Mouse (Mus musculus): ENCODE measurements around the gene Cks2.
"Not testable (repeated sequence)": the region's sequence is repeated elsewhere in the genome, so short reads cannot be mapped to it uniquely, and the experiment has no call there.

Gene Cks2

DNA sequence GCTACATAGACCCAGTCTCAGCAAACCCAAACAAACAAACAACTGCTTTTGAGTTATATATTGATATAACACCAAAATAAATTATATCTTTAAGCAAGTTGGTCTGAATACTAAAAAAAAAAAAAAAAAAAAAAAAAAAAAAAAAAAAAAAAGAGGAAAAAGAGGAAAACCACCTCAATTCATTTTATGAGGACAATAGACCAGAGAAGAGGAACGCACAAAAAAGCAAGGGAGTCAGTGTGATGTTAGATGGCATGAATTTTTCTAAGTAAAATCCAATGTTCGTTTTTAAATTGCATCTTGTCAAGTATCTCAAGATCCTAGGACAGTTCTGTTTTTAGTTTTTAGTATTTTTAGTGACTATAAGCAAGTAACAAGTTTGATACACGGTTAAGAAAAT, 3.6 kb upstream of the Cks2 start:
- no peak for DNase-seq

DNA sequence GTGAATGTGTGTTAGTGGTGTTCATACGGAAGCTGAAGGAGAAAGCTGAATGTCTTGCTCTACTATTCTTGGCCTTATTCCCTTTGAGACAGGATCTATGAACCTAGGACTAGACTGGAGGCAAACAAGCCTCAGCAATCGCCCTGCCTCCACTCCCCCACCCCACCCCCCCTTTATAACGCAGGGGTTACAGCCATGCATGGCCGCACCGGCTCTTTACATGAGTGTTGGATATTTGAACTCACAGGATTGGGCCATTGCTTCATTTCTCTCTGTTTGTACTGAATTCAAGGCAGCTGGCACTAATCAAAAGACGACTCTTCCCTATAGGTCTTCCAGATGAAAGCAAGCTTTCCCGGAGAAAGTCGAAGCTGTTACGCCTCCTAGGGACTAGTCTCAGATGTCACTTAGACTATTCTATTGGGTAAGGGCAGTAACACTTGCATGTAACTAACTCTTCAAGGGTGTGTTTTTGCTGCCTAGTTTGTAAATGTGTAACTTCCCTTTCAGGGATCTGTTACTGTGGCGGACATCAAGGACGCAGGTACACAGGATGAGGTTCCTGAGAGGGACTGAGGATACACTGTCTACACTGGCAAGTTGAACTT, 2.8 kb upstream of the Cks2 start:
- DNase-seq, result peak; percentile 12

DNA sequence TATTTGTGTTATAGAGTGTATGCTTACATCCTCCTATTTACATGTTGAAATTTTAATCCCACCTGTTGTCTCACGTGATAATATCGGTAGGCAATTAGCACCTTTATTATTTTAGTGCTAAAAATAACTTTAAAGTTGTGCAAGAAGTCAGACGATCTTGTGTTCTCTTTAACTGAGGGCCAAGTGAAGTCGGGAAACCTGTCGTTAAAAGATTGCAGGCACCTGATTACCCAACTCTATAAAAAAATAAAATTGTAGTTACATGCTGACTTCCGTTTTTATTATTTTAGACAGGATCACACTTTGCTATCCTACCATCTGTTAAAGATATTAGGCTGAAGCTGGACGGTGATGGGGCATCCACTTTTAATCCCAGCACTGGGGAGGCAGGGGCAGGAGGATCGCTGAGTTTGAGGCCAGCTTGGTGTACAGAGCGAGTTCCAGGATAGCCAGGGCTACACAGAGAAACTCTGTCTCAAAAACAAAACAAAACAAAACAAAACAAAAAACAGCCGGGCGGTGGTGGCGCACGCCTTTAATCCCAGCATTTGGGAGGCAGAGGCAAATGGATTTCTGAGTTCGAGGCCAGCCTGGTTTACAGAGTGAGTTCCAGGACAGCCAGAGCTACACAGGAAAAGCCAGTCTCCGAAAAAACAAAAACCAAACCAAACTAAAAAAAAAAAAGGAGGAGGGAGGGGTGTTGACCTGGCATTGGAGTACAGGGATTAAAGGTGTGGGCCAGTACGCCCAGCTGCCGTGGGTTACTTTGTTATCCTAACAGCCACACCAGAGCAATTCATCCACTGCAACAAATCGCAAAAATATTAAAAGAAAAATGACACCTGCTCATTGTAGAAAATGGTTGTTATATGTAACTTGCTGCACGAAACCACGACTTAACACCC, 856 bp upstream of the Cks2 start:
- DNase-seq, result no peak

- peak; percentile 67 for DNase-seq
These were observed 840 bp downstream of the Cks2 start for GRCm38 (mm10) chr13:51645872-51646271.

DNA sequence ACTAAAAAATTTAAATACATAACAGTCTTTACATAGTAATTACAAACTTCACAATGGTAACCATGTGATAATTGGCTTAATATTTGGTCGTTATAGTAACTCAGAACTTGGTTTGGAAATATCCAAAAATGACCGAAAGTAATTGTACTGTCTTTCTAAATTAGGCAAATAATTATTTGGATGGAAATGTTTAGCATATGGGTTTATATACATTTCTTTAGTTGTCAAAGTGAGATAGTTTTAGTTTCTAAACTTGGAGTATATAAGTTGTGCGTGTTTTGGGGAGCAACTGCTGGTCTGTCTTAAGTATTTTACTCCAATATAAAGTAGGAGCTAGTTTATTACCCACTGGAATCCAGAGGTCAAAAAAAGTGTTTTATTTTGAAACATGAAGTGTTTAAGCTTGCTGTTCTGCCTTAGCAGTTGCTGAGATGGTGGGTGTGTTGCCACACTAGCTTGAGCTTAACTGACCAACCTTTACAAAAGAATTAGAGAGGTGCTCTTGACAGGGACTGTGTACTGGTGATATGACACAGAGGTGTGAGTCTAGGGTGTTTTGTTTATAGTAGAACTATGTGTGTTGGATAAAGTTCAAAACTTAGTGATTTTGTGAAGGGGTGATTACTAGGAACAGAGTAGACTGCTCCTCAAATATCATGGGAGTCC, 1.5 kb downstream of the Cks2 start:
- DNase-seq, result no peak

DNA sequence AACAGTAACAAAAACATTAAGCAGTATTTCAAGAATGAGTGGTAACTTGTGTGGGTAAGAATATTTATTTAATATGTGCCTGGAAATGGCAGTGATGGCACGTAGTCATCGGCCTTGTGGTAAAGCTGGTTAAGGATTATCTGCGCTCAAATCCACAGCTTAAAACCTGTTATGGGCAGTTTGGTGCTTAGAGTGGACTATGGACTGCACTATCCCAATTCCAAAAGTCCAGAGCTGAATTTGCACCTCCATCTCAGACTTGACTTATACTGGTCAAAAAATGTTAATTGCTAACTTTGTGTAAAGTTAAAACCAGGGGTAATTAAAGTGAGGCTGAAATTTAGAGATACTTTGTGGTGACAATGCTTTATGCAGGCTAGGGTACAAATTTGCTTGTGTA, 2.7 kb downstream of the Cks2 start:
- DNase-seq, result no peak

GRCm38 (mm10) chr13:51648237-51648636, 3.2 kb downstream of the Cks2 start:
- no peak for DNase-seq

DNA sequence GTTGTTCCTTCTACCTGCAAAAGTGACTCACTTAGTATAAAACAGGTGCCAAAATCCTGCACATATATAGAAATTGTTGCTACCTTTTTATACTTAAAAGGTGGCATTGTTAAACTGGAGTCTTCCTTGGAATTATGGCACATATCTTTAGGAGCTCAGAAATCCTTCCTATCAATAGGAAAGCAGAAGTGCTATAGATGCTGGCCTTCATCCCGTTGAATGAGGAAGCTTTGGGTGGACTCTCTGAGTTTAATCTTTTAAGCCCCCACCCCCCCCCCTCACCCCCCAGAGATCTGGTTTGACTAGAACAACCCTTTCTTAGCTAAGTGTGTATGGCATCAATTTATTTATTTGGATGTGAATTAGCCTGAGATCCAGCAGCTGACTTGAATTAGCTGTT, 4.7 kb downstream of the Cks2 start:
- DNase-seq, result no peak

- peak; percentile 97 for DNase-seq
These were observed 6.5 kb downstream of the Cks2 start, which contains the start of gene Secisbp2 for GRCm38 (mm10) chr13:51651408-51652064. Gene Secisbp2 (plus strand): TSS chr13:51651697.

DNA sequence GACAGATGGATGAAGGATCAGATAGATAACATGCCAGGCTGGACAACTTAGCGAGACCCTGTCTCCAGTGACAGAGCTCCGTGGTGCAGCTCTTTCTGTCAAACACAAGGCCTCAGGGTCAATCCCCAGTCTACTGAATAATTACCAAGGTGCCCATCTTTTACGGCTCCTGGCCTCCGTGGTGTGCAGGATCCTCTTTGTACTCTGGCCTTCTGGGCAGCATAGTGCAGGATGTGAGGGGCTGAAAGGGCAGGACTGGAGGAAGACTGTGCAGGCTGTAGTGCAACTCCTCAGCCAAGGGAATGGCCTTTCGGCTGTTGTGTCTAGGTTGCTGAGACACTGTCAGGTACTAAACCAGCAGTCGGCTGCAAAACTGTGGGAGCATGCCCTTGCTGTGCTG, 8.1 kb downstream of the Cks2 start:
- no peak for DNase-seq

GRCm38 (mm10) chr13:51653961-51654360, 8.9 kb downstream of the Cks2 start:
- no peak for DNase-seq

GRCm38 (mm10) chr13:51656516-51657235, 11.6 kb downstream of the Cks2 start:
- DNase-seq, result no peak

DNA sequence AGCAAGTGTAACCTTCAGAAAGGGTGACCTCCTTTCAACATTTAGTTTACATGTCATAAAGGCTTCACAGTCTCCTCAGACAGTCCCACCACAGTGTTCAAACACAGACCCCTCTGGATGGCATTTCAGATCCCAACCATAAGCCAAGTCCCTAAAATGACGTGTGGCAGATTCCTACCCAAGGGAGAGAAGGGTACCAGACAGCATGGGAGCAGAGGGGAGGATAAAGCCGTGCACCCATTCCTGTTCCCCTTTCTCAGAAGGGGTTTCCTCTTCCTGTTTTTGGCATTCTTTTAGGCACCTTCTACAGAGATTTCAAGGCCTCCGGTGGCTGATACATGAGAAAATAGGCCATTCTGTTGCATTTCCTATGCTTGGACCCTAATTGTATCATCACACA, 13.1 kb downstream of the Cks2 start:
- no peak for DNase-seq

GRCm38 (mm10) chr13:51659573-51659972, 14.5 kb downstream of the Cks2 start:
- DNase-seq, result no peak

DNA sequence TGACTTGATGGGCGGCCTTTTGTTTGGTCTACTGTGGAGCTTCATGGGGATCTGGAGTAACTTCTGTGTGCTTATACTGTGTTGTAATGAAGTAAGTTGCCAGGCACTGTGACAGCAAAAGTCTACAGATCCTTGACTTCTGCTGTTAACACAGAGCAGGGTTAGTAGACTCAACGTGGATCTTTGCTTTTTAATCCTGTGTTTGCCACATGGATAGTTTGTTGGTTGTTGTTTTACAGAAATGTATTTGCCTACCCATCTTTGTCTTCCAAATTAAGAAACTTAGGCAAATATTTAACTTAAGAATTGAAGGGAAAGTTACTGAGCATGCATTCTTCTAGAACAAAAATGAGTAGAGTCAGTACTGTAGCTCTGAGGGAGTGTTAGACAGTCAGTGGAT, 18.5 kb downstream of the Cks2 start:
- no peak for DNase-seq

DNA sequence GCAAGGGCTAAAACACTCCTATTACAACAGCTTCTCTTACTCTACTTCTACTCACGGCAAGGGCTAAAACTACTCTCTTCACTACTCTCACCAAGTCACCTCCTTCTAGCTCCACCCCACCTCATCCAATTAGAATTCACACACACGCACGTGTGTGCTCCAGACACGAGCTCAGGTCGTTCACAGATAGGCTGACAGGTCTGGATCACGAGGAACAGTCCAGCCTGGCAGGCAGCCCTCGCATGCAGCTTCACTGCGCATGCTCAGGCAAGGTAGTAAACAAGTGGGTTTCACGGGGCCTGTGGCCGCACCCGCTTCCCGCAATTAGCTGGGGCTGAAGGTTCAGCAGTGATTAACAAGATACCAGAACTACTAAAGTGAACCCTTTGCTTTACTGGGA, 23.2 kb downstream of the Cks2 start:
- not testable (repeated sequence) for DNase-seq

- no peak for DNase-seq
These were observed 31.6 kb downstream of the Cks2 start for GRCm38 (mm10) chr13:51676641-51677040.

GRCm38 (mm10) chr13:51677041-51677440, 32.0 kb downstream of the Cks2 start:
- no peak for DNase-seq

DNA sequence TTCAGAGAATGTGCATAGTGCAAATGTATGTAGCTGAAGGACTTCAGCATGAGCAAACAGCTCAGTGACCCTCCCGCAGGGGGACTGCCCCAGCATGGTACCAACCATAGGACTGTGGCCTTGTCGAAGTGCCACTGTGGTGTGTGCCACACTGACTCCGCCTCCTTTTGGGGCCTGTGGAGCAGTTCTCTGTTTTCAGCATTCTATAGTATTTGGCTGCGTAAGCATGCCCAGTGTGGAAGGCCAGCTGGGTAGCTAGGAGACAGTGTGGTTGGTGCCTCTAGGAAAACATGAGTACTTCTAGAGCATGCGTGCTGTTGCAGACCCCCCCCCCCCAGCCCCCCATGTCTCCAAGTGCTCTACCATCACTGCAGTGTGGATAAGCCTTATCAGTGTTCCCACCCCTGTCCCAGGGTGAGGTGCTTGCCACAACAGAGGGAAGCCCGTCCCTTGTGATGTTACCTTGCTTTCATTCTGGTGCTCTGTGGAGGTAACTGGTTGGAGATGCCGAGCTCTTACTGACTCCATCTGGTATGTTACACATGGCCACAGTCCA, 32.7 kb downstream of the Cks2 start:
- DNase-seq, result no peak

GRCm38 (mm10) chr13:51678687-51679086, 33.7 kb downstream of the Cks2 start:
- DNase-seq, result no peak

DNA sequence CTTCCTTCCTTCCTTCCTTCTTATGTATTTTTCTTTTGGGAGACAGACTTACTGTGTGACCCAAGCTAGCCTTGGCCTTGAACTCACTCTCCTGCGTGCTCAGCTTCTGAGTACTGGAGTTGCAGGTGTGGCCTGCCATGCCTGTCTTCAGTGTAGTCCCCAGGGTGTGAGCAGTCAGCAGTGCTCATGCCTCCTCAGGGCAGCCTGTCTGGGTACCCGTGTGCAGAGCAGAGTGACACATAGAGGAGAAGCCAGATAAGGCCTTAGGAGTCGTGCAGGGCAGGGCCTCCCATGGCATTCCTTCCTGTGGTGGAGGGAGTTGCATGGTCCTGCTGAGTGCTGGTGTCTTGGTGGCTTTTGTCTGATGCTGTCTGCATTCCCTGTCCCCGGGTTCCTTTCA, 34.3 kb downstream of the Cks2 start:
- no peak for DNase-seq

DNA sequence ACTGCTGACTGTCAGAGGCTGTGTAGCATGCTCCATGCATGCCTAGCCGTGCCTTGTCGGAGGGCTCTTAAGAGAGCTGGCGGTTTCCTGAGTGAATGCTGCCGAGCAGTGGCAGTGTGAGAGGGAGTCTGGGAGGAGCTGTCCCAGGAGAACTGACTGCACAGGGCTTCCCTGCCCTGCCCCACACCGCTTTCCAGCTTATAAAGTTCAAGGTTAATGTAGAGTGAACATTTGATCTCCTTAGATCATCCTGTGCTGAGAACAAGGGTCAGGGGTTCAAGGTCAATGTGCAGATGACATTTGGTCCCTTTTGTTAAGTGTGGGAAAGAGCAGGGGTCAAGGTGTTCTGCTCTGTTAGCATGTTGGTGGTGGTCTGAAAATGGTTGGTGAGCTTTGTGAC, 36.0 kb downstream of the Cks2 start:
- DNase-seq, result no peak

Measured in embryo, embryonic 11 days (tissue).